ENCODE assay signal across 8 mouse cellular contexts in genomic region chr6:99026635-99027541, GRCm38 (mm10).
DNase-seq lines count a peak whose midpoint lies in the region; ATAC-seq lines count a peak whose summit lies in the region.

No protein-coding gene starts in this region.

- peaks cover 86% of the 10 kb centered on the region for H3K4me1 ChIP-seq in forebrain, embryonic 10.5 days
- H3K4me1 ChIP-seq in intestine, embryonic 16.5 days (ENCODE audit: control insufficient read depth, insufficient read depth, low read length), result peaks cover 40% of the 10 kb centered on the region
- peaks cover 27% of the 10 kb centered on the region for H3K4me1 ChIP-seq in midbrain, embryonic 14.5 days (ENCODE audit: control insufficient read depth, insufficient read depth, low read length)

- no peaks in the 10 kb centered on the region for H3K9me3 ChIP-seq in forebrain, embryonic 10.5 days
- H3K9me3 ChIP-seq in intestine, embryonic 16.5 days (ENCODE audit: control insufficient read depth, low read length), result no peaks in the 10 kb centered on the region
- no peaks in the 10 kb centered on the region for H3K9me3 ChIP-seq in midbrain, embryonic 14.5 days (ENCODE audit: control insufficient read depth, low read length)

- peak overlapping the region; percentile 93 for H3K9ac ChIP-seq in intestine, embryonic 16.5 days (ENCODE audit: low read depth, low read length)
- H3K9ac ChIP-seq in midbrain, embryonic 14.5 days (replicated peaks; ENCODE audit: low read length), result peak overlapping the region; percentile 71

- H3K4me2 ChIP-seq in intestine, embryonic 16.5 days (ENCODE audit: low read depth, low read length), result peak overlapping the region; percentile 70
- peak overlapping the region; percentile 89 for H3K4me2 ChIP-seq in midbrain, embryonic 14.5 days (ENCODE audit: low read length)

- peak; percentile 51 for DNase-seq in 3T3-L1 (ENCODE audit: low read depth, low spot score)
- peak; percentile 59 for DNase-seq in CD4-positive, CD25-positive, alpha-beta regulatory T cell, adult 2 months (ENCODE audit: low read depth, low spot score)
- DNase-seq in forebrain, embryonic 10.5 days (ENCODE audit: extremely low spot score, low spot score), result peak; percentile 41
- no peak for DNase-seq in midbrain, embryonic 14.5 days
- no peak for DNase-seq in urinary bladder, postnatal 14 days (ENCODE audit: low spot score)
- DNase-seq in layer of hippocampus, postnatal 14 days (ENCODE audit: low spot score in 2 of 2), result no peak
- no peak for DNase-seq in cerebellum, postnatal 4 days (ENCODE audit: low spot score in 2 of 2)

- H3K4me3 ChIP-seq in forebrain, embryonic 10.5 days, result peak overlapping the region; percentile 78
- peak overlapping the region; percentile 79 for H3K4me3 ChIP-seq in intestine, embryonic 16.5 days (ENCODE audit: low read length)
- H3K4me3 ChIP-seq in midbrain, embryonic 14.5 days (replicated peaks; ENCODE audit: low read depth, low read length), result peak overlapping the region; percentile 70

- H3K27ac ChIP-seq in forebrain, embryonic 10.5 days, result peak overlapping the region; percentile 96
- peak overlapping the region; percentile 95 for H3K27ac ChIP-seq in intestine, embryonic 16.5 days (ENCODE audit: low read length)
- peak overlapping the region; percentile 87 for H3K27ac ChIP-seq in midbrain, embryonic 14.5 days (replicated peaks; ENCODE audit: low read depth, low read length)

- H3K36me3 ChIP-seq in forebrain, embryonic 10.5 days (replicated peaks), result no peaks in the 10 kb centered on the region
- no peaks in the 10 kb centered on the region for H3K36me3 ChIP-seq in intestine, embryonic 16.5 days (ENCODE audit: control insufficient read depth, insufficient read depth, low read length)
- no peaks in the 10 kb centered on the region for H3K36me3 ChIP-seq in midbrain, embryonic 14.5 days (ENCODE audit: control insufficient read depth, insufficient read depth, low read length)

- peaks cover 29% of the 10 kb centered on the region for H3K27me3 ChIP-seq in forebrain, embryonic 10.5 days (ENCODE audit: poor library complexity, severe bottlenecking)
- H3K27me3 ChIP-seq in intestine, embryonic 16.5 days (replicated peaks; ENCODE audit: control insufficient read depth, insufficient read depth, low read length), result no peaks in the 10 kb centered on the region
- H3K27me3 ChIP-seq in midbrain, embryonic 14.5 days (ENCODE audit: control insufficient read depth, insufficient read depth, low read length), result no peaks in the 10 kb centered on the region

- WGBS in forebrain, embryonic 10.5 days, result 17% methylated on average over 19 of the region's 19 CpGs
- 11% methylated on average over 19 of the region's 19 CpGs for WGBS in intestine, embryonic 16.5 days
- WGBS in midbrain, embryonic 14.5 days, result 12% methylated on average over 19 of the region's 19 CpGs

- ATAC-seq in intestine, embryonic 16.5 days, result no peak
- ATAC-seq in midbrain, embryonic 14.5 days (ENCODE audit: low FRiP score, low TSS enrichment), result no peak

Comparison
In these comparisons a context has a peak if more than half of its experiments do, and no peak if none do; other contexts are left out.
1. DNase-seq: peak in 3T3-L1 (single experiment), CD4-positive, CD25-positive, alpha-beta regulatory T cell, adult 2 months (single experiment) and forebrain, embryonic 10.5 days (single experiment); none in midbrain, embryonic 14.5 days (single experiment), urinary bladder, postnatal 14 days (single experiment), layer of hippocampus, postnatal 14 days (0 of 2) and cerebellum, postnatal 4 days (0 of 2).
2. Peak in every context shown above with its lines, with median percentiles within 50 percentile points of each other: H3K27ac ChIP-seq and H3K4me3 ChIP-seq.